Mouse (Mus musculus): ENCODE results near the gene Psmd5. TPM values are rescaled to one million over a fixed set of nuclear protein-coding genes. Genes with fewer than 3 reads are reported as not detected.

Psmd5 gene
- 10 to 100 TPM; 37.3 to 42.7 TPM for total RNA-seq (2021)
- long read RNA-seq, experiment 1, full-length matches to known transcripts, result 66 of 83 reads
- long read RNA-seq, experiment 1, partial matches to known transcripts, result 0 of 83 reads
- long read RNA-seq, experiment 1, other reads (novel, unspliced or antisense), result 17 of 83 reads
- long read RNA-seq, experiment 2, full-length matches to known transcripts, result 85 of 105 reads
- long read RNA-seq, experiment 2, partial matches to known transcripts, result 6 of 105 reads
- long read RNA-seq, experiment 2, other reads (novel, unspliced or antisense), result 14 of 105 reads

- DNase-seq (ENCODE audit: low spot score in 2 of 2), result no peak
Observed at GRCm38 (mm10) chr2:34874816-34875345, at the start of gene Psmd5. Gene Psmd5, minus strand, starts transcription at chr2:34874968.

- no peak for DNase-seq (ENCODE audit: low spot score in 2 of 2)
Observed at GRCm38 (mm10) chr2:34922729-34923128, 48.0 kb upstream of the Psmd5 start.

- no peak for DNase-seq (ENCODE audit: low spot score in 2 of 2)
Observed at GRCm38 (mm10) chr2:34920144-34920543, 45.4 kb upstream of the Psmd5 start.

- DNase-seq (ENCODE audit: low spot score in 2 of 2), result no peak
Observed at GRCm38 (mm10) chr2:34915103-34915502, 40.3 kb upstream of the Psmd5 start.

GRCm38 (mm10) chr2:34914823-34915082 lies 40.0 kb upstream of the Psmd5 start:
- DNase-seq (ENCODE audit: low spot score in 2 of 2), result no peak

GRCm38 (mm10) chr2:34914069-34914822 lies 39.5 kb upstream of the Psmd5 start:
- DNase-seq (ENCODE audit: low spot score in 2 of 2), result peak in 1 of 2 experiments; percentile 18

- DNase-seq (ENCODE audit: low spot score in 2 of 2), result no peak
Observed at GRCm38 (mm10) chr2:34913218-34914068, 38.7 kb upstream of the Psmd5 start, which contains the start of gene Phf19. Gene Phf19, minus strand, starts transcription at chr2:34914026.

- DNase-seq (ENCODE audit: low spot score in 2 of 2), result no peak
Observed at GRCm38 (mm10) chr2:34912613-34913012, 37.8 kb upstream of the Psmd5 start.

GRCm38 (mm10) chr2:34911871-34912270 lies 37.1 kb upstream of the Psmd5 start:
- DNase-seq (ENCODE audit: low spot score in 2 of 2), result no peak

GRCm38 (mm10) chr2:34909719-34910118 lies 35.0 kb upstream of the Psmd5 start:
- no peak for DNase-seq (ENCODE audit: low spot score in 2 of 2)

GRCm38 (mm10) chr2:34906861-34907604 lies 32.3 kb upstream of the Psmd5 start:
- DNase-seq (ENCODE audit: low spot score in 2 of 2), result peak in 1 of 2 experiments; percentile 27

- no peak for DNase-seq (ENCODE audit: low spot score in 2 of 2)
Observed at GRCm38 (mm10) chr2:34906426-34906825, 31.7 kb upstream of the Psmd5 start.

GRCm38 (mm10) chr2:34904849-34905542 lies 30.2 kb upstream of the Psmd5 start:
- peak; percentile 97 to 99 for DNase-seq (ENCODE audit: low spot score in 2 of 2)

- DNase-seq (ENCODE audit: low spot score in 2 of 2), result no peak
Observed at GRCm38 (mm10) chr2:34903652-34904405, 29.1 kb upstream of the Psmd5 start.

- no peak for DNase-seq (ENCODE audit: low spot score in 2 of 2)
Observed at GRCm38 (mm10) chr2:34903191-34903590, 28.4 kb upstream of the Psmd5 start.

- no peak for DNase-seq (ENCODE audit: low spot score in 2 of 2)
Observed at GRCm38 (mm10) chr2:34902731-34903130, 28.0 kb upstream of the Psmd5 start.

- no peak for DNase-seq (ENCODE audit: low spot score in 2 of 2)
Observed at GRCm38 (mm10) chr2:34901726-34902125, 27.0 kb upstream of the Psmd5 start.

- no peak for DNase-seq (ENCODE audit: low spot score in 2 of 2)
Observed at GRCm38 (mm10) chr2:34900412-34900811, 25.6 kb upstream of the Psmd5 start.

- no peak for DNase-seq (ENCODE audit: low spot score in 2 of 2)
Observed at GRCm38 (mm10) chr2:34899682-34900081, 24.9 kb upstream of the Psmd5 start.

All from layer of hippocampus, postnatal 14 days (tissue).